Mouse (Mus musculus) cerebellum, adult 11 months (tissue): Measurements from ENCODE around the gene Etv6.

Source experiments
- DNase-seq: peaks from one replicate; pipeline ENCODE4 v3.0.0; 2022

Etv6 gene

DNA sequence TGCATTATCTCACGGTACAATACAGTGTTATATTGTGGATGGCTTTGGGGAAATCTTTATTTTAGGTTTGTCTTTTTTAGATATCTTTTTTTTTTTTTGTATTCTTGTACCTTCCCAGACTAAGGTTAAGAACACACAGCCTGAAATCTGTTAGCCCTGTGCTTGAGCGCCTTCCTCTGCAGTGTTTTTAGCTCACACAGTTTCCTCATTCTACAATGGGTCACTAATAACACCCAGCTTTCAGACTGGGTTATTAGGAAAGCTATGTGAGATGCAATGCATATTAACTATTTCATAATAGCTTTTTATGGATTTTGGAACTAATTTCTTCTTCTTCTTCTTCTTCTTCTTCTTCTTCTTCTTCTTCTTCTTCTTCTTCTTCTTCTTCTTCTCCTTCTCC lies 44.1 kb downstream of the Etv6 start:
- no peak for DNase-seq

DNA sequence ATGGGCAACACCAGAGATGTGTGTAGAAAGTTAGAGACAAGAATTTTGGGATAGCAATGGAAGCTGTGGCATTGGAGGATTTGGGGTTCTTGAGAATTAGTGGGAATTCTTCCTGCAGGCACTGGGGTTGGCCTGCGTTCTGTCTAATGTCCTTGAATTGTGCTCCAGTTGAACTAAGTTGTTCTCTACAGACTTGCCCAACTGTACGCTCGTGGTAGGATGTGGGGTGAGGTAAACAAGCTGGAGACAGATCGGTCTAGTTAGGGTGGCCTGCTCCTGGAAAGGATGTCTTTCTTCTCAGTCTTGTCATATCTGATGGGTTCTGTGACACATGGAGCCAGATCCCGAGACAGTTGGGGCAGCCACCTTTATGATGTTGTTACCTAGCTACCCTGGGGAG lies 45.4 kb downstream of the Etv6 start:
- no peak for DNase-seq

DNA sequence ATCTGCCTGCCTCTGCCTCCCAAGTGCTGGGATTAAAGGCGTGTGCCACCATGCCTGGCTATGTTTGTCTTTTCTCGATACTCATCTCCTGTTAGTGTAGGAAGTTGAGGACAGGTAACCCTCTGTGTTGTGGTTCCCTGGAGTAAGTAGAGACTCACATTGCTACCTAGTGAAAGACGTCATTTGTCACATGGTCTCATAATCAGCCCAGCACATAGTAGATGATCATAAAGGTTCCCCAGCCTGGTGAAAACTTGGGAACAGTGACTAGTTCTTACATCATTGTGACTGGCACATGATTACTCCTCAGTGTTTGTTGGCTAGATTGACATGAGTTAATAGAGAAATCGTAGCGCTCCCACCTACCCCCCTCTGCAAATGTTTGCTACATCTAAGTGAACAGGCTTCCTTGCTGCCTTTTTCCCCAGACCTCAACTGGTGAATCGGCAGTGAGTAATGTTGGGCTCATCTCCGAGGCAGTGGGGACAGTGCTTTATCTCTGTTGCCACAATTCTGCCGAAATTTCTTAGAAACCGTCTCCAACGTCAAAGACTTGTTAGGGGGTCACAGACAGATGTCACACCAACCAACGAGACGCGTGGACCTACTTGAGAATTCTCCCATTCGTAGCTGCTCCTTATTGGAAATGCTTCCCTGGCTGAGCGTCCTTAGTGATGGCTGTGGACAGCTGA lies 46.9 kb downstream of the Etv6 start:
- DNase-seq: no peak

DNA sequence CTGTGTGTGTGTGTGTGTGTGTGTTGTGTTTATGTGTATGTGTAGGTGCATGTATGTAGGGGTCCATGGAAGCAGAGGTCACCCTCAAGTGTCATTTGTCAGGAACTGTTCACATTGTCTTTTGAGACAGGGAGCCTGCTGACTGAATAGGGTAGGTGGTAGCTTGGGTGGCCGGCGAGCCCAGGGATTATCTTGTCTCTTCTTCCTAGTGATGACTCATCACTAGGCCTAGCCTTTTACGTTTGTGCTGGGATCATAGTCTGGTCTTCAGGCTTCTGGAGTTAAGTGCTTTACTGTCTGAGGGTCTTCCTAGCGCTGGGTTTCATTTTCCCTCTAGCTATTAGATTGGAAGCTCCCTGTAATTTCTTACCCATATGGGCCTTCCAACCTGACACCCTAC lies 47.9 kb downstream of the Etv6 start:
- no peak for DNase-seq

DNA sequence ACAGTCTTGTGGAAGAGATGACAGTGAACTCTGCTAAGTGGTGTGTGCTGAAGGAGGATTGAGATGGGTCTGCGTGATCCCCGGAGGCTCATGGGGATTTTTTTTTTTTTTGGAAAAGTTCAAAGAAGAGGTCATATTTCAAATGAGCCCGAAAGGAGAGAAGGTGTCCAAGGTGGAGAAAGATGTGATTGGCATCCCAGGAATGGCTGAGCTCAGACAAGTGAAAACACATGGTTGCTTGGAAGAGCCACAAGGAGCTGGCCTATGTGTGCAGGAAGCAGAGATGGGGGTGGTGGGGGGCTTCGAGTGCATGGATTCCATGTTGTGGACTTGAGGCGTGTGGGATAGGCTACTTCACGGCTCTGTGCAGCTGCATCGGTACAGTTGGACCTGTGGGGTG lies 50.9 kb downstream of the Etv6 start:
- no peak for DNase-seq

DNA sequence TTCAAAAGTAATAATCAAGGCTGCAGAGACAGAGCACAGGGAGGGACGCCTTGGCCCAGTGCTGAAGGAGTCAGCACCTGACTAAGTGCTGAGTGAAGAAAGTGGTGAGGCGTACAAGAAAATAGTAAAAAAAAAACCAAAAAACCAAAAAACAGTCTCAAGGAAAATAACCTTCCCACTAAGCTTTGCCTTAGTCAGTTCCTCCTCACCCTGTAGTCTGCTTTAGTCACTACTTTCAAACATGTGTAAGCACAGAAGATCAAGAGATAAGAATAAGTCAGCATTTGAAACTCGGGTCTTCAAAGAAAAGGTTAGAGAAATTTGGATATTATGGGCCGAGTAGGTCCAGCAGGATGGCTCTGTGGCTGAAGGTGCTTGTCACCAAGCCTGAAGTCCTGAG lies 52.2 kb downstream of the Etv6 start:
- DNase-seq: no peak

DNA sequence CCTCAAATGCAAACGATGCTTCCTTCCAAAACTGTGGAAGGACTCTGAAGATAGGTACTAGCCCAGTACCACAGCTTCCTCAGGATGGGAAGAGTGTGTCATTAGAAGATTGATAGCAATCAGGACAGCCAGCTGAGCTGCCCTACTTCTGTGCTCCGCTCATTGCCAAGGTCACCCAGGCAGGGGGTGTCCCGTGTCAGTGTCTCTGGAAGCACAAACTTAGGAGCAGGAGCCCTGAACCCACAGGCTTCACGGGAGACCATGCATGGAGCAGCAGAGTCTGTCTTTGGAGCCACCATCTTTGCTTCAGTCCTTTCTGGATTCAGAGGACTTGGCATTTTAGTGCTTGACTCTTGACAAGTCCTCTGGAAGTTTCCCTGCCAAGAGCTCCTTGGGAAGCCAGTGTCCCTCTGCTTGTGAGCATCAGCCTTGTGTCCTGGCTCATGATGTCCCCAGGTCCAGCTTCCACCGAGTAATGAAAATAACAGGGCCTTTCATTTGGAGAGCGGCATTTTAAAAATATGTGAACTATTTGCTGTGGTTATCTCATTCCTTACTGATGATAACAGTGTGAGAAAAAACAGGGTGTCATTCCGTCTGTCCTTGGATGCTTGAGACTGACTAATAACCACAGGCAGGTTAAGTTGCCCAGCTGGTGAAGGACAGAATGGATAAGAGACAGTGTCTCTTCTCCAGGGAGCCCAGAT lies 54.3 kb downstream of the Etv6 start:
- DNase-seq: no peak

DNA sequence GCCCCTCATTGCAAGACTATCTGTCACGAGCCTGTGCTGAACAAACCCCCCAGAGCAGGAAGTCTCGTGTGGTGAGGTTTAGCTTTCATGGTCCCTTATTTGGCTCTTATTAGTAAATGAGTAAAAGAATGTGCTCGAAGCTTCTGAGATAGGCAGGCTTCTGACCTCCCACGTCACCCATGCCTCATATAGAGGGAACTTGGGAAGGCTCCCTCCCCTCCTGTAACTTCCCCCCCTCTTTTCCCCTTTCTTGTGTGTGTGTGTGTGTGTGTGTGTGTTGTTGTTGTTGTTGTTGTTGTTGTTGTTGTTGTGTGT lies 54.8 kb downstream of the Etv6 start:
- no peak for DNase-seq

DNA sequence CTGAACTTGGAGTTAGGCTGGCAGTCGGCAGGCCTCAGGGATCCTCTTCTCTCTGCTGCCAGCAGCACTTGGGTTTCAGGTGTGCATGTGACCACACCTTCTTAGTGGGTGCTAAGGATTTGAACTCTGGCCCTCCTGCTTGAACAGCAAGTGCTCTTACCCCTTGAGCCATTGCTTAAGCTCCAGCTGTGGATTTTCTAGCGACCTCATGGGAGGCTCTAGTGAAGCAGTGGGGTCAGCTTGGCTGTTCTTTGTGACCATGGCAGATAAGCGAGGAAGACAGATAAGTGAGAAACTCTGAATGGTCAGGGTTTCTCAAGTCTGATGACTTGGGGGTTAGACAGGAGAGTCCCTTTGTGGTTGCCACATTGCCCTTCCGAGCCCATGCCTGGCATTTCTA lies 55.4 kb downstream of the Etv6 start:
- no peak for DNase-seq

DNA sequence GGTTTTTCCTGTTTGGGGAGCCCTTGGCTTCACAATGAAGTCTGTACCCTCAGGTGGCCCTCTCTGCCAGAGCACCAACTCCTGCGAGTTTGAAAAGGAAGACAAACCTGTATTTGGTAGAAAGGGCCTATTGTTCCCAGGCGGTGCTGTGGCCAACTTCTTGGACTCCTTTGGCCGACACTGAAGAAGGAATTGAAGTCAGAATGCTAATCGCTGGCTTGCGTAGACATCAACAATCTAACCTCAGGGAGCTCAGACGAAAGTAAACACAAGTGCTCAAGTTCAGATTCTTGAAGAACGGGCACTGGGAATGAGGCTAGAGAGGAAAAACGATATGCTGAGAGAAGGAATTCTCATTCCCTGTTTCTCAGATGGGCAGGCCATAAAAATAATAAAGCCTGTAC lies 55.9 kb downstream of the Etv6 start:
- no peak for DNase-seq

DNA sequence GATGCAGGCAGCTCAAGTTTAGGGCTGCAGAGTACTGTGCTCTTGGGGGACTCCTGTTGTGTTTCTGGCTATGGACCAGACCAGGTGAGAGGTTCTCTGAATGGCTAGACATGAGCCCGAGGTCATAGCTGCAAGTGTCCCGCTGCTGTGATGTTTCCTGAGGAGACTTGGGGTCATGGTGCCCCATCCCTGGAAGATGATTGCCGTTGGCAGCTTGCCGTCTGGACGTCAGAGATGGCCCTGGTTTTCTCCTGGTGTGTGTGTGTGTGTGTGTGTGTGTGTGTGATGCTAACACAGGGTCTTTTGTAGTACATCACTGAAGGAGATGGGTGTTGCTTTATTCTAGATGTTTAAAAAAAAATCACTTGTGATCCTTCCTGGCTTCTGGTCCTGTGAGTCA lies 58.6 kb downstream of the Etv6 start:
- DNase-seq: no peak

DNA sequence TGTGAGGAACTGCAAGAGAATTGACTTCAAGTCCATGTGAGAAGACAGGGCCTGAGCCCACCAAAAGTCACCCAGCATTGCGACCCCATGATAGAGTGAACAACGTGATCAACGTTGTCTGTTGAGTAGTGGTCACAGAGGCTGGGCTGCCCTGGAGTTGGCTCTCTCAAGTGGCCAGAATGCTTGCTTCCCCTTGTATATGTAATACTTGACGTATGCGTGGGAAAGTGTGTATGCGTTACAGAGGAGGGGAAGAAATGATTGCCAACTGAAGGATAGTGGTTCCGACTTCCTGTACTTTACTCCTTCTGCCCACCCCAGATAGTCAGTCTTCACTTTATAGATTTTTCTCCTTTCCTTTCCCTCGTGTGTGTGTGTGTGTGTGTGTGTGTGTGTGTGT lies 59.1 kb downstream of the Etv6 start:
- DNase-seq: no peak

DNA sequence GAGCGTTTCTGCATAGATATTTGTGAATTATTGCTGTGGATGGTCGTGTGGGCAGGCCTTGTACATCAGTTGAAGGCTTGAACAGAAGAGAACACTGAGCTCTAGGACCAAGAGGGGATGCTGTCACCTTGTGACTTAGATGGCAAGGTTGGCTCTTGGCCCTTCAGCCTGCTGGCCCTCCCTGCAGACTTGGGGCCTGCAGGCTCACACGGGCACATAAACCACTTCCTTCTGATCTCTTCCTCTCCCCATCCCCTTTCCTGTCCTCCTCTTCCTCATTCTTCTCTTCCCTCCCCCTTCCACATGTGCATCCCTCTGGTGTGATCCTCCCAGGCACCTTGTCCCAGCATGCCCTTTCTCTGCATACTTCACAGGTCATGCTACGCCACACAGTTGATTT lies 60.1 kb downstream of the Etv6 start:
- DNase-seq: no peak

DNA sequence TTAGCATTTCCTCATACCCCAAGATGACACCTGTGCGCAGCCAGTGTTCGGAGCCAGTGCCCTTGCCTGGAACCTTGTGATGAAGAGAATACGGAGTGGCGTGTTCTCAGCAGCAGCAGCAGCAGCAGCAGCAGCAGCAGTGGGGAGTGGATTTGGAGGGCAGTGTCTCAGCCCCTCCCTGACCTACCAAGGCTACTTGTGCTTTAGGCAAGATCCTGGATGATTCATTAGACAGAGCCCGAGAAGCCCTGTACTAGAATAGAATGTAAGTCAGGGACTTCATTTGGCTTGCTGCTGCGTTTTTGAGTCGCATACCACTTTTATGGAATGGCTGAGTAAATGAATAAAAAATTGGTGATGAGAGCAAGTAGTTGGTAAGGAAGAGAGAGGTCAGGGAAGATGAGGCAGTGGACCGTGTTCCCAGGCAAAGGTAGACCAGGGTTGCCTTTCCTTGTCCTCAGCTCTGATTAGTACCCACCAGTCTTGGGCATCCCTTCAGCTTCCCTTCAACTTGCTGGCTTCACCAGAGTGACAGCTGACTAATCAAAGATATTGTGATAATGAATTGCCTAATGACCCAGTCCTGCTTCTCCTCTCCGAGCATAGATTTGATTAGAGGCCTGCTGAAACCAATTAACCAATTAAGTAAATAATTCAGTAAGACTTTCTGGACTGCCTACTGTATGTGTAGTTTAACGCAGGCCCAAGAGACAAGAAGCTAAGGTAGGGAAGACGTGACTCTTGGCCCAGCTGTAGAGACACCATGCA lies 64.7 kb downstream of the Etv6 start:
- DNase-seq: no peak

DNA sequence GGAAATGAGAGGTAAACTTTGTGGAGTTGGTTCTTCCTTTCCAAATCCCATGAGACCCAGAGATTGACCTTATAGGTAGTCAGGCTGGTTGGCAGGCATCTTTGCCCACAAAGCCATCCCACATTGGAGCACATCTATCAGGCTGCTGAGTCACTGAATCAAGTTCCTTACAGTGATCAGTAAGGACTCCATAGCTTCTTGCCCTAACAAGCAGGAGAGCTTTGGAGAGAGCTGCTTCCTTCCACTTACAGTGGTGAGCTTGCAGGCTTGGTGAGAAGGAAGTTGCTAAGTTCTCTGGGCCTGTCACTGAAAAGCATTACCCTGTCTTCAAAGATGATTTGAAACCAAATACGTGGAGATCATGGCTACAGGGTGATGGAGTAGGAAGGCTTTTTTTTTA lies 66.9 kb downstream of the Etv6 start:
- DNase-seq: no peak

DNA sequence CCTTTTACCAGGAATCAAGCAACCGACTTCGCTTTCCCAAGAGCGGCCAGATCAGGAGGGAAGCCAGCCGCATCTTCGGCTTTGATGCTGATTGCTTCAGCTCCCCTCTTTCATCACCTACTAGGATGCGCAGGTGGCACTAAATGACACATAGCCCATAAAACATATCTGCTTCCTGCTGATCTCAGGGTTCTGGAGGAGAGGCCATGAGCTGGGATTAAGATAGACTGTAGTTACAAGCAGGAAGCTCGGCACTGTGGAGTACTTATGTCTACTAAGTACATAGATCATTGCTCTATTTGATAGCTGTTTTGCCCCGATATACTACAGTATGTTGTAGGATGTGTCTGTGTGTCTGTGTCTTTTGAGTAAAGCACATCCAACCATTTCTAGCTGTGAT lies 68.0 kb downstream of the Etv6 start:
- no peak for DNase-seq

DNA sequence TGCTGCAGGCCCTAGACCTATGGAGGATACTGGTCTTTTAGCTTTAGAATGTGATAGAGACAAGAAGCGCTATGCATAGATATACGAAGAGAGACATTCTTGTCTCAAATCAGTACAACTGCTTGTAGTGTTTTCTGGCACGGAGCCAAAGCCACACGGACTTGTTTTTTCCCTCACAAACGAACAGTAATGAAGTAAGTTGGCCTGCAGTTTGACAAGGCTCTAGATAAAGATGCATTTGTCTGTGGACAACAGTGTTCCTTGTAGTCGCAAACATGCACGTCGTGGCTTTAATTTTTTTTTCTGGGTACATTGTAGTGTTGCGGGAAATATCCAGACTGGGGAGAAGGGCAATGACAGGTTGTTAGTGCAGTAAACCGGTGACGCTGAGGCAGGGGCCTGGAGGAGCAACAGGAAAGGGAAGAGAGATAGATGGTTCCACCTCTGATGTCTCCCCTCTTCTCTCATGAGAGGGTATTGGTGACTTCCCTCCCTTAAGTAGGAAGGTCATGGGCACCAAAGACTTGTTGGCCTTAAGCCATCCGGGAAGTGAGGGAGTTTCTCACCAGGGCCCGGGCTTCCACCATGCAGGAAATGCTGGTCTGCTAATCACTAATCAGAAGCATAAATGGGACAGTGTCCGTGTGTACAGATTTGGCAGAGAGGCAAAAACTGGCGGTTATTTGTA lies 70.2 kb downstream of the Etv6 start:
- no peak for DNase-seq

DNA sequence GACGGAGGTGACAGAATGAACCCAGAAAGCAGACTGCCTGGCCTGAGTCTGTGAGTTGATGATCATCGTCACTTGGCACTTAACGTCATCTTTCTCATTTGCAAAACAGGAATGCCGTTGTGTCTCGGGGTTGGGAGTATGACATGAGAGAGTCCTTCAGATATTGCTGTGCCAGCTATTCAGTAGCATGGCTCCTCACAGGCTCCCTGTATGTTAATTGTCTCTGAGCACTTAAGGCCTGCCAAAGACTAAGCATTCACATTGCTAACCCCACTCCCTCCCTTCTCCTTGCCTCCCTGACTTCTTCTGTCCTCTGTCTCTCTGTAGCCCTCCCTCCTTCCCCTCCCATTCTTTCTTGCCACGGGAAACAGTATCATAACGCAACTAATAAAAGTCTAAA lies 72.2 kb downstream of the Etv6 start:
- DNase-seq: no peak

DNA sequence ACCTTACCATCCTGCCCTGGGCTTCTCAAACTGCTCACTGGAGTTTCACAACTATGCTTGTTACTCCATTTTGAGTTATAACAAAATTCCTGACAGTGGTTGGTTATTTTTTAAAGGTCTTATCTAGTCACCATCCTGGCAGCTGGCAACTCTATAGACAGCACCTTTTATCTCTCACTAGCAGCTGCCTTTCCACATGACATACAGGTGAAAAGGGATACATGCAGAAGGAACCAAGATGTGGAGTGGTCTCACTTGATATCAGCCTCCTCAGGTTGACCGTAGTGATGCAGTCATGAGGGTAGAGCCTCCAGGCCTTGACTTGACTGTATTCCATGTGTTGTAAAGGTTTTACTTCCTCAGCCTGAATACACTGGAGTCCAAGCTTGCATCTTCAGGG lies 74.2 kb downstream of the Etv6 start:
- no peak for DNase-seq

DNA sequence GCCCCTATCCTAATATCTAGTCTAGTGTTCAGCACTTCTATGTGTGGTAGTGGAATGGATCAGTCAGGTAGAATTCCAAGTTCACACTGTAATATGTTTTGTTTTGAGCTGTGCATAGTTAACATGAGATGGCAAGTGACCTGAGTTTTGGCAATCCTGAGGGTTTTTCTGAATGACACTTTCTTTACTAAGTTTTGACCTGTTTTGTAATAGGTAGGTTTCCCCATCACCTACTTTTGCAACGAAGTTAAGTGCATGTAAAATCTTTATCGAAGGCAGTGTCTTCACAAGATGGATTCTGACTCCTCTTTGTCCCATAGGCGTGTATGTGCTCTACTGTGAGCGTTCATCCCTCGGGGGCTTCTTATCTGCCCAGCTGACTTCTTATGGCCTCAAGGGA lies 74.7 kb downstream of the Etv6 start:
- no peak for DNase-seq

DNA sequence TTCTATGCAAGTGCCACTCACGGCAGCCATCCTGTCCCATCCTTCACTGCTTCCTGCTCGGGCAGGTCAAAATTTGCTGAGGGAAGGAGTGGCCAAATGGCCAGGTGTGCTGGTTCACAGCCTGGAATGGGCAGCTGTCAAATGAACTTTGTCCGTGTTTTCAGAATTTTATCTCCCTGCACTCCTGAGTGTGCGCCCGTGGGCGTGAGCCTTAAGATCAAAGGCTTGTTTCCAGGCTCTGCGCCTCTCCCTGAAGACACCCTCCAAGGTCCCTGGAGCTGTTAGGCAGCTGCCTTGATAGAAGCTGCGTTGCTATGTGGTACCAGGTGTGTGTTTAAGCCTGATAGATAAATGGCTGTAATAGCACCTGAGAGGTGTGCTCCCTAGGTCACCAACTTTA lies 76.1 kb downstream of the Etv6 start:
- DNase-seq: no peak

DNA sequence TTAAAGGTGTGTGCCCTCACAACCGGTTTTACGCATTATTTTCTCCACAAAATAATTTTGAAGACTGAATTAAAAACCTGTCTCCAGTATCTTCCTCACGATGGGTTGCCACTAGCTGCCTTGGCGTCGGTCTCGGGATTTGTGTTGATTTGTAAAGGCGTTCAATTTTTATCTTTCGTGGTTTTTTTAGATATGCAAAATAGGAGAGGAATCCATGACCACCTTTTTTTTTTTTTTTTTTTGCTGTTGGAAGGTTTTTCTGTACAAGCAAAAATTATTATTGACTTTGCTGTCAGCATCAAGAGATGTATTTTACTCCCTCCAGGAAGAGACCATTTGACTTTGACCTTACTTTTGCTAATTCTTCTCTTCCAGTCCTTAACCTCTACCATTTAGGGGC lies 77.3 kb downstream of the Etv6 start:
- DNase-seq: no peak

DNA sequence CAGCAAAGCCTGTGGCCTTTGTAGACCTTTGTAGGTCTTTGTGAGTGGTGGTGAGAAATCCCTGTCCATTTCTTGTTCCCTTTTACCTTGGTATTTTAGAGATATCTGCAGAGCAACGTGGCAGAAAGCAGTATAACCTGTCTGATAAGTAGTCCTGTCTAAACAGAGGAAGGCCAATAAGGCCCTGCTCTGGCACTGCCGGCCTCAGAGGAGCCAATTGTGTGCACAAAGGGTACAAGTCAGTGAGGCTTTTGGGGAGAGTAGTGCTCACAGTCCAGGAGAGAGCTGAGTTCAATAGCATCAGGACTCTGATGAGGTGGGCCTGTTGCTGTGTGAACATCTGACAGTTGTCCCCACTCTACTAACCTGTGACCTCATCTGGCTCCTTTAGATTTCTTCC lies 77.7 kb downstream of the Etv6 start:
- no peak for DNase-seq
